Mouse (Mus musculus): ENCODE data around the gene Phospho1. TPM values are rescaled to one million over a fixed set of nuclear protein-coding genes. Genes with fewer than 3 reads are reported as not detected.
A peak's percentile ranks its signal among the peaks of the same experiment; 100 is the strongest.

The Phospho1 gene
- polyA plus RNA-seq, 1 experiment from 2014 or later = not detected

DNA sequence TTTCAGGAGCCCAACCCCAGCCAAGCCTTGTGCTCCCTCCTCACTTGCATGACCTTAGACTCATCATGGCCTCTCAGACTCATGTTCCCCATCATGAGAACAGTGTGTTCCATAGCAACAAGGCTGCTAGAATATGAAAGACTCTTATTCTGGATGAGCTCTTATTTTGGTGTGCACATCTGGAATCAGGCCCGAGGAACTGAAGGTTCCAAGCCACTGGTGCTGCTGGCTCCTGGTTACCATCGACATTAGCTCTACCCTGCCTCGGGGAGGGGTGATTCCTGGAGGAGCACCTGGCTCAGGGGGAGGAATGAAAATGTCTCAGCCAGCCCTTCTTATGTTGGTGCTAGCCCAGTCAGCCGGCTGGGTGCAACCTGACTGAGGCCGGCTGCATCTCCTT, 9.4 kb upstream of the Phospho1 start:
- ATAC-seq (ENCODE audit: low FRiP score, low read depth) = no peak
- no peaks in the 10 kb centered on the region for H3K9me3 ChIP-seq
- H3K27me3 ChIP-seq = no peaks in the 10 kb centered on the region
- no peaks in the 10 kb centered on the region for H3K36me3 ChIP-seq
- no peak overlapping the region for H3K4me2 ChIP-seq (replicated peaks)
- H3K27ac ChIP-seq (replicated peaks) = no peak overlapping the region
- no peak overlapping the region for H3K9ac ChIP-seq (replicated peaks)
- no peak overlapping the region for H3K4me3 ChIP-seq
- 79% methylated on average over 5 of the region's 5 CpGs for WGBS
- peaks cover 4% of the 10 kb centered on the region; the same call in 1 of the 2 replicates for H3K4me1 ChIP-seq

DNA sequence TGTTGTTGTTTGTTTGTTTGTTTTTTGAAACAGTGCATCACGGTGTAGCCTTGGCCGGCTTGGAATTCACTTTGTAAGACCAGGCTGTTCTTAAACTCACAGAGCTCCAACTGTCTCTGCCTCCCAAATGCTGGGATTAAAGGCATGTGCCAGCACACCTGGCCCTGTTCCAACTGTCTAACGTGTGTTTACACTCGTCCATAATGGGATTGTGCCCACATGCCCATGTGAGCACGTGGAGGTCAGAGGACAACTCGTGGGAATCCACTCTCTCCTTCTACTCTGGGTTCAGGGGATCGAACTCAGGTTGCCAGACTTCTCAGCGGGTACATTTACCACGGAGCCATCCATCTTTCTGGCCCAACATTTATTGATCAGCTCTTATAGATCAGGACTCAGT, 8.9 kb upstream of the Phospho1 start:
- WGBS = 84% methylated on average over 9 of the region's 9 CpGs
- ATAC-seq (ENCODE audit: low FRiP score, low read depth) = no peak
- H3K4me2 ChIP-seq (replicated peaks) = no peak overlapping the region

DNA sequence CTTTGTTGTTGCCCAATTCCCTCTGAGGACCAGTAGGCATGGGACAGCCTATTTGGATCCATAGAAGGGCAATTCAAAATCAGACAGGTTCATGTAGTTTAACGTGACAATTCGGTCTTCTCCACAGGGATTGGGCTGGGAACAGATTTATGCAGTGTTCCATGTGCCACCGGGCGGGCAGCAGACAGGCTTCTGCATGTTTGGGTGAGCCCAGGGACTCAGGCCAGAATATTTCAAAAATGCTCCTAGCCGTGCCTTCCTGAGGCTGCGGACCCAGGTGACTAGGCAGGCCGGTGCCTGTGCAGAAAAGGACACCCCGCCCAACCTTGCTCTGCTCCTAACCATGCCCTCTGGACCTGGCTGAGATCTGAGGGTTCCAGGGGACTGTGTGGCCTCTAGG, 5.2 kb upstream of the Phospho1 start:
- Histone ChIP-seq H3K27me3 (peaks cover 26% of the 10 kb centered on the region), H3K4me3 (no peak overlapping the region), H3K9me3 (no peaks in the 10 kb centered on the region), H3K4me1 (peaks cover 5% of the 10 kb centered on the region; the same call in 1 of the 2 replicates), H3K27ac (replicated peaks) (no peak overlapping the region), H3K9ac (replicated peaks) (no peak overlapping the region), H3K4me2 (replicated peaks) (no peak overlapping the region), H3K36me3 (no peaks in the 10 kb centered on the region)
- ATAC-seq (ENCODE audit: low FRiP score, low read depth) = no peak
- WGBS = 89% methylated on average over 8 of the region's 8 CpGs

More for the DNA sequence above, 8.9 kb upstream of the Phospho1 start:
- H3K27ac ChIP-seq (replicated peaks) = no peak overlapping the region
- H3K9me3 ChIP-seq = no peaks in the 10 kb centered on the region
- H3K4me3 ChIP-seq = no peak overlapping the region
- H3K27me3 ChIP-seq = no peaks in the 10 kb centered on the region
- H3K36me3 ChIP-seq = no peaks in the 10 kb centered on the region
- no peak overlapping the region for H3K9ac ChIP-seq (replicated peaks)
- H3K4me1 ChIP-seq = no peaks in the 10 kb centered on the region

DNA sequence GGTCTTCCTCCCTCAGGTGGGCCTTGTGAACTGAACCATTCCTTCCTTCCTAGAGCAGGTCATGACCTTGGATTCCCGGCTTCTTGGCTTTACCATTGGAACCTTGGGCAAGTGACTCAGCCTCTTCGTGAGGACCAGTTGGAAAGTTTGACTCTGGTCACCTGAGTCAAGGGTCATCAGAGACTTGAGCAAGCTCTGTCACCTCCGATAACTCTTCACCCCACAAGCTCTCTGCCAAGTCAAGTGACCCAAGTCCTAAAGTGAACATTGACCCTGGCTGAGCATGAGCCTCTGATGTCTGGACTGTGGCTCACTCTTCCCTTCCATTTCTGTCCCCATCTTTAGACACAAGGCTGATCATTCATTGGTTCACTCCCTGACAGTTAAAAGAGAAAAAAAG, 2.8 kb upstream of the Phospho1 start:
- H3K4me3 ChIP-seq = no peak overlapping the region
- no peaks in the 10 kb centered on the region for H3K36me3 ChIP-seq
- no peak for ATAC-seq (ENCODE audit: low FRiP score, low read depth)
- peaks cover 14% of the 10 kb centered on the region for H3K4me1 ChIP-seq
- H3K9ac ChIP-seq (replicated peaks) = no peak overlapping the region
- peaks cover 46% of the 10 kb centered on the region for H3K27me3 ChIP-seq
- H3K4me2 ChIP-seq (replicated peaks) = no peak overlapping the region
- H3K27ac ChIP-seq (replicated peaks) = no peak overlapping the region
- no peaks in the 10 kb centered on the region for H3K9me3 ChIP-seq
- 86% methylated on average over 3 of the region's 3 CpGs for WGBS

DNA sequence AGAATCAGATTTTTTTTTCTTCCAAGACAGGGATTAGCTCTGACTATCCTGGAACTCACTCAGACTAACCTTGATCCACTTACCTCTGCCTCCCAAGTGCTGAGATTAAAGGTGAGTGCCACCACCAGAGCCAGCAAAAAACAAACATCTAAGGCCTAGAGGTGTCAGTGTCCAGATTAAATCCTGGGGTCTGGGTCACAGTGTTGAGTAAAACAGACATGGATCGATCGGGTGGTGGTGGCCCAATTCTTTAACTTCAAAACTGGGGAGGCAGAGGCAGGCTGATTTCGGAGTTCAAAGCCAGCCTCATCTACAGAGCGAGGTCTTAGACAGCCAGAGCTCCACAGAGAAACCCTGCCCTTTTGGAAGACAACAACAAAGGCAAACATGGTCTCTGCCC, 1.9 kb upstream of the Phospho1 start:
- Histone ChIP-seq H3K4me1 (peaks cover 14% of the 10 kb centered on the region), H3K27me3 (peaks cover 55% of the 10 kb centered on the region), H3K9ac (replicated peaks) (no peak overlapping the region), H3K4me3 (no peak overlapping the region), H3K27ac (replicated peaks) (no peak overlapping the region), H3K9me3 (no peaks in the 10 kb centered on the region), H3K36me3 (no peaks in the 10 kb centered on the region), H3K4me2 (replicated peaks) (no peak overlapping the region)
- ATAC-seq (ENCODE audit: low FRiP score, low read depth) = no peak
- WGBS = 96% methylated on average over 4 of the region's 4 CpGs

DNA sequence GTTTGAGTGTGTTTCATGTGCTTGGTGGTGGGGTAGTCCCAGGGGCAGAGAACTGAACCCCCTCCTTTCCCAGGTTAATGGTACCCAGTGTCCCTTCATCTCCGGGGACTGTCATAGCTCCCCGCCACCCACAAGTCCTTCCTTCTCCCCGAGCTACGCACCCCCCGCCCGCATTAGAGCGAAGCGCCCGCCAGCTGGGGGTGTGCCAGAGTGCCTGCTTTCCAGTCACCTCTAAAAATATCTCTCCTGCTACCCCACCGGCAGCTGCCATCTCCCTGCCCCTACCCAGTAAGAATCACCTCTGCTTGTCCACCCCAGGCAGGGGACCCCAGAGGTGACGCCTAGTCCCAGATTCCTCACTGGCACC, 561 bp downstream of the Phospho1 start:
- peak overlapping the region; percentile 53 for H3K4me3 ChIP-seq
- H3K9ac ChIP-seq (replicated peaks) = peak overlapping the region; percentile 59
- WGBS = 6% methylated on average over 11 of the region's 11 CpGs
- H3K4me2 ChIP-seq (replicated peaks) = peak overlapping the region; percentile 96
- peaks cover 78% of the 10 kb centered on the region for H3K27me3 ChIP-seq
- H3K9me3 ChIP-seq = no peaks in the 10 kb centered on the region
- H3K27ac ChIP-seq (replicated peaks) = no peak overlapping the region
- no peak for ATAC-seq (ENCODE audit: low FRiP score, low read depth)
- peaks cover 14% of the 10 kb centered on the region for H3K4me1 ChIP-seq
- H3K36me3 ChIP-seq = no peaks in the 10 kb centered on the region

DNA sequence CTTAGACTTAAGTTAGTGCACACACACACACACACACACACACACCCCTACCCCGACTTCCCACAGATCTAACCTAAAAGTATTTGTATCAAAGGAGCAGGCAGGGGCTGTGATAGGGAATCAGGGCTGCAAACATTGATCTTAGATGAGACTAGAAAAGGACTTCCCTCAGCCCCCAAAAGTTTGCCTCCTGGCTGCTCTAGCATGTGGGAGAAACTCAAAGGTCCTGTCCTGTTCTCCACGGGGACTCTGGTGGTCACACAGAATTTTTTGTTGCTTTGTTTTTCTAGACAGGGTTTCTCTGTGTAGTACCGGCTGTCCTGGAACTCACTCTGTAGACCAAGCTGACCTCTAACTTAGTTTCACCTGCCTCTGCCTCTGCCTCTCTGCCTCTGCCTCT, 1.3 kb downstream of the Phospho1 start:
- no peak overlapping the region for H3K4me3 ChIP-seq
- no peak for ATAC-seq (ENCODE audit: low FRiP score, low read depth)
- H3K9me3 ChIP-seq = no peaks in the 10 kb centered on the region
- H3K4me1 ChIP-seq = peaks cover 19% of the 10 kb centered on the region
- H3K4me2 ChIP-seq (replicated peaks) = 0 out of 2 replicates have a peak overlapping the region, but pooled peaks have one; percentile 96
- H3K27me3 ChIP-seq = peaks cover 84% of the 10 kb centered on the region
- 59% methylated on average over 3 of the region's 3 CpGs for WGBS
- no peak overlapping the region for H3K27ac ChIP-seq (replicated peaks)
- H3K36me3 ChIP-seq = no peaks in the 10 kb centered on the region
- H3K9ac ChIP-seq (replicated peaks) = no peak overlapping the region

DNA sequence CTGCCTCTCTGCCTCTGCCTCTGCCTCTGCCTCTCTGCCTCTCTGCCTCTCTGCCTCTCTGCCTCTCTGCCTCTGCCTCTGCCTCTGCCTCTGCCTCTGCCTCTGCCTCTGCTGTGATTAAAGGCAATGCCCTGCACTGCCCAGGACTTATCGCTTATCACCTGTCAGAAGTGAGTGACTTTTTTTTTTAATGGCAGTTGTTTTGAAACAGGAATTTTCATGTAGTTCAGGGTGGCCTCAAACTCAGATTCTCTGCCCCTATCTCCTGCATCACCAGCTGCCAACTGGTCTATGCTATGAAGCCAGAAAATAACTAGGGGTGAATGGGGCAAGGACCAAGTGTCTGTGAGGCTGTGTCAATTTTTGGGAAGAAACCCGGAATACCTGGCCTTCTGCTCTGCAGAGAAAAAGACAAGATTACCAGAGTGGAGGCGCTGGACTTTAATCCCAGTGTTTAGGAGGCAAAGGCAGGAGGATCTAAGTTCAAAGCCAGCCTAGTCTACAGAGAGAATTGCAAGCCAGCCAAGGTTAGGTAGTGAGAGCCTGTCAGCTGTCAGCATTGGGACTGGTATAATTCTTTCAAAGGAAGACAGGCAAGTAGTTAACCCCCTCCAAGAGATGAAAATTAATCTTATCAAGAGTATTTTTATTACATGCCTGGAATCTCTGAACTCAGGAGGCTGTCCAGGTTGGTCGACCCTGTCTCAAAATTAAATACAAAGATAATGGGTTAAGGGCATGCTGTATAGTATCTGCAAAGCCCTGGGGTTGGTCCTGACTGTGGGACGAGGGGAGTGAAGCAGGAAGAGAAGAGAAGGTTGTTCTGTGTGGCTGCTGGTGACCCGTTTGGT, 2.2 kb downstream of the Phospho1 start:
- Histone ChIP-seq H3K27me3 (peaks cover 92% of the 10 kb centered on the region), H3K36me3 (no peaks in the 10 kb centered on the region), H3K4me3 (no peak overlapping the region), H3K4me1 (peaks cover 24% of the 10 kb centered on the region), H3K9ac (replicated peaks) (no peak overlapping the region), H3K4me2 (replicated peaks) (no peak overlapping the region), H3K27ac (replicated peaks) (no peak overlapping the region), H3K9me3 (no peaks in the 10 kb centered on the region)
- no peak for ATAC-seq (ENCODE audit: low FRiP score, low read depth)
- 58% methylated on average over 6 of the region's 6 CpGs for WGBS

DNA sequence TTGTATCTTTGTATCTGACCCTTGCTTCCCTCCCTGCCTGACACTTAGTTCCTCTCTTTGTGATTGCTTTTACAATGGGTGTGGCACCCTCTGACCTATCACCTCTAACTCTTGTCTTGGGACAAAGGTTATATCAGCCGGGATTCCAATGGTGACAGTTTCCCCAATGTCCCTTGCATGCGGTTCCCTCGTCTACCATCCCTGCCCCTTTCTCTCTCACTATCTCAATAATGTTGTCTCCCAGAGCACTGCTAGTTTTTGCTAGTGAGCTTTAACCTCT, 2.8 kb downstream of the Phospho1 start:
- no peaks in the 10 kb centered on the region for H3K36me3 ChIP-seq
- no peak overlapping the region for H3K9ac ChIP-seq (replicated peaks)
- H3K9me3 ChIP-seq = no peaks in the 10 kb centered on the region
- H3K4me1 ChIP-seq = peaks cover 24% of the 10 kb centered on the region
- no peak overlapping the region for H3K27ac ChIP-seq (replicated peaks)
- 32% methylated on average over 3 of the region's 3 CpGs for WGBS
- no peak overlapping the region for H3K4me3 ChIP-seq
- peaks cover 92% of the 10 kb centered on the region for H3K27me3 ChIP-seq
- H3K4me2 ChIP-seq (replicated peaks) = no peak overlapping the region
- no peak for ATAC-seq (ENCODE audit: low FRiP score, low read depth)

DNA sequence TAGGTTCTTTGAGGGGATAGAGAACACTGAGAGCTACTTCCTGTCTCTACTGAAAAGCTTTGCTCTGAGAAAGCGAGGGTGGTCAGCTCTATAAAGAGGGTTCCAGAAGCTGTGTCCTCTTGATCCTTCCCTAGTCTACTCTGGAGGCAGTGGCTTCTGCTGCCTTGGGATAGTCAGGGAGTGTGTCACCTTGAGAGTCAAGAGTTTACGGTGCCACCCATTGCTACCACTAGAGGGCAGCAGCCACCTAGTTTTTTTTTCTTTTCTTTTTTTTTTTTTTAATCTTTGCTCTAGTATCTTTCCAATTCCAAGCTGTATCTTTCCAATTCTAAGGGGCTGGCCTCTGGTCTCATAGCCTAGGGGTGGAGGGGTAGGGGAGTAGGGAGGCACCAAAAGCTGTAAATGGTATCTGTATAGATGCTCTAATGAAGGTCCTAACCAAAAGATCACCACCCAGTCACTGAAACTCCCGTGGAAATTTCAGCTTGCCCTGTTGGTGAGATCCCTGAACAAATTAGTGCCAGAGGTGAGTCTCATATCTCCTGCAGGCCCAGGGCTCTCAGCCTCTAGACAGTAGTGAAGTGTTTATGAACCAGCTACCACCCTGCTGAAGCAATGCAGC, 3.3 kb downstream of the Phospho1 start:
- 18% methylated on average over 3 of the region's 3 CpGs for WGBS
- Histone ChIP-seq H3K4me1 (peaks cover 24% of the 10 kb centered on the region), H3K4me3 (no peak overlapping the region)

DNA sequence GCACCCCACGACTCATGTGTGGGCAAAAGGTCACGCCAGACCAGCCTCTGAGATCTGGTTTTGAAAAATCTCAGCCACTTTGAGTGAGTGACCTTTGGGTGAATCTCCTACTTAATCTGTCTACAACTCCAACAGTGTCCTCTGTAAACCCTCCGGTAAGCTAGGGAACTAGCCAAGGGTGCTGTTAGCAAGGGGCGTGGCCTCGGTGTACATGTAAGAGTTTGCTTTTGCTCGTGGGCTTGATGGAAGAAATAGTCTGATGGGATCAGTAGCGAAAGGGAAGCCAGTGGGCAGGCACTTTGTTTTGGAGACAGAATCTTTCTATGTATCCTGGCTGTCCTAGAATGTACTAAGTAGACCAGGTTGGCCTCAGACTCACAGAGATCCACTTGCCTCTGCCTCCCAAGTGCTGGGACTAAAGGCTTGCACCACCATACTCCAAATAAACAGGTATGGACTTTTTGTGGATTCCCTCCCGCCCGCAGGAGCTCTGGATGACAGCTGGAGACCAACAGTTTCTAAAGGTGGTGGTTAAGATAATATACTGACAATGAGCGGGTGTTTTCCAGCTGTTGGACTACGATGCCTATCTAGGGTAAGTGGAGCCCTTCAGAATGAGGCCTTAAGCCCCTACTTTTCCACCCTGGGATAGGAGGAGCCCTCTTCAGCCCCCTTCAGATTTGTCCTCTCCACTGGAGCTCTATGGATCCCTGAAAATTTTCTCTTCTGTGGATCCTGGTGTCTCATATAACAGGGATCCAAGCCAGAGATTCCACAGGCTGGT, 4.1 kb downstream of the Phospho1 start:
- Histone ChIP-seq H3K27ac (replicated peaks) (no peak overlapping the region), H3K4me2 (replicated peaks) (no peak overlapping the region), H3K27me3 (peaks cover 92% of the 10 kb centered on the region), H3K9me3 (no peaks in the 10 kb centered on the region), H3K4me3 (no peak overlapping the region), H3K9ac (replicated peaks) (no peak overlapping the region), H3K36me3 (no peaks in the 10 kb centered on the region), H3K4me1 (peaks cover 25% of the 10 kb centered on the region)
- 79% methylated on average over 11 of the region's 11 CpGs for WGBS
- ATAC-seq (ENCODE audit: low FRiP score, low read depth) = no peak

More for the DNA sequence above, 3.3 kb downstream of the Phospho1 start:
- Histone ChIP-seq H3K4me2 (replicated peaks) (no peak overlapping the region), H3K27ac (replicated peaks) (no peak overlapping the region), H3K9me3 (no peaks in the 10 kb centered on the region), H3K36me3 (no peaks in the 10 kb centered on the region), H3K9ac (replicated peaks) (no peak overlapping the region), H3K27me3 (peaks cover 92% of the 10 kb centered on the region)
- ATAC-seq (ENCODE audit: low FRiP score, low read depth) = no peak

DNA sequence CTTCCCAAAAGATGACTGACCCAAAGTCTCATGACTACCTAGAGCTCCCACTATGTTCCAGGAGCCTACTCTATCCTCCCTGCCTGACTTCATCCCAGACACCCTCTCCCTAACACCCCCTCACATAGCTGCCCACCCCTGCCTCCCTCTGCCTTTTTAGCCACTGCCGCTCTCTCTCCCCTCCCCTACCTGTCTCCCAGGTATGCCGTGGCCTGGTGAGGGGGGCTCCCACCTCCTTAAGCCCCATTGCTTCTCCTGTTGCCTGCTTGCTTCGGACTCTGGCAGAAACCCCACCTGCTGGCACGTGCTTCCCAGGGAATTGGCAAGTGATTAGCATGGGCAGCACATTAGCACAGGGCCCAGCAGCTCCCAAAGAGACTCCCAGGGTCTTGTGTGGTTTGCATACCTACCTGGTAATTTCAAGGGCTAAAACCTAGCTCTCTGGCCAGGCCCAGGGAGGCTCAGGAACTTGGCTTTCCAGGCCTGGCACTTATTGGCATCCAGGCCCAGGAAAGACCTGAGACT, 5.3 kb downstream of the Phospho1 start:
- peaks cover 98% of the 10 kb centered on the region for H3K27me3 ChIP-seq
- no peaks in the 10 kb centered on the region for H3K9me3 ChIP-seq
- peaks cover 28% of the 10 kb centered on the region for H3K4me1 ChIP-seq
- WGBS = 33% methylated on average over 4 of the region's 4 CpGs
- no peak for ATAC-seq (ENCODE audit: low FRiP score, low read depth)
- H3K9ac ChIP-seq (replicated peaks) = no peak overlapping the region
- 0 out of 2 replicates have a peak overlapping the region, but pooled peaks have one; percentile 29 for H3K4me3 ChIP-seq
- no peaks in the 10 kb centered on the region for H3K36me3 ChIP-seq
- H3K27ac ChIP-seq (replicated peaks) = no peak overlapping the region
- no peak overlapping the region for H3K4me2 ChIP-seq (replicated peaks)
